Mouse (Mus musculus) liver, embryonic 11.5 days (tissue): ENCODE results near the gene Lsp1. TPM values are rescaled to one million over a fixed set of nuclear protein-coding genes. Genes with fewer than 3 reads are reported as not detected.

Source experiments
- ATAC-seq: fragments of 200-750 bp; cut with Nextera tagmentation; replicated peaks from 2 replicates; pipeline ENCODE4 v1.8.0; 2017; ENCODE audit warnings: moderate number of reproducible peaks, mild to moderate bottlenecking, moderate TSS enrichment, moderate library complexity; ENCODE audit not compliant: low FRiP score
- DNase-seq: peaks from one replicate; pipeline ENCODE4 v3.0.0-alpha.2; 2017; ENCODE audit warnings: low spot score
- H3K27ac ChIP-seq: fragments of 300-500 bp; sonication (generic); 2 replicates; pipeline ENCODE4 v1.5.1; 2014; ENCODE audit warnings: mild to moderate bottlenecking, low read depth, low read length, control low read depth
- H3K27me3 ChIP-seq: fragments of 300-500 bp; sonication (generic); replicated peaks from 2 replicates; pipeline ENCODE4 v1.6.1; 2014; ENCODE audit warnings: low read length, mixed read lengths; ENCODE audit not compliant: control insufficient read depth, insufficient read depth
- H3K36me3 ChIP-seq: fragments of 300-500 bp; sonication (generic); 2 replicates; pipeline ENCODE4 v1.6.1; 2014; ENCODE audit warnings: mild to moderate bottlenecking, low read length, moderate library complexity, mixed read lengths; ENCODE audit not compliant: control insufficient read depth, insufficient read depth
- H3K4me1 ChIP-seq: fragments of 300-500 bp; sonication (generic); replicated peaks from 2 replicates; pipeline ENCODE4 v1.6.1; 2014; ENCODE audit warnings: low read length, mixed read lengths; ENCODE audit not compliant: control insufficient read depth, insufficient read depth
- H3K4me2 ChIP-seq: fragments of 300-500 bp; sonication (generic); 2 replicates; pipeline ENCODE4 v1.6.1; 2014; ENCODE audit warnings: mild to moderate bottlenecking, control low read depth, moderate library complexity
- H3K4me3 ChIP-seq: fragments of 300-500 bp; sonication (generic); 2 replicates; pipeline ENCODE4 v1.5.1; 2014; ENCODE audit warnings: low read depth, low read length, control low read depth
- H3K9ac ChIP-seq: fragments of 300-500 bp; sonication (generic); 2 replicates; pipeline ENCODE4 v1.6.1; 2014; ENCODE audit warnings: low read depth, low read length, control low read depth
- H3K9me3 ChIP-seq: fragments of 300-500 bp; sonication (generic); 2 replicates; pipeline ENCODE4 v1.6.1; 2016; ENCODE audit warnings: low read length, inconsistent platforms, mixed read lengths; ENCODE audit not compliant: control insufficient read depth
- WGBS: fragments of 180-500 bp; shearing (Covaris S2); extraction: QIAGEN DNeasy Blood & Tissue Kit; methylation state at CpG from one replicate; pipeline ENCODE4 v1.1.7; 2014; 5-methylcytosine and 5-hydroxymethylcytosine counted together
- polyA plus RNA-seq: library from polyadenylated mRNA; unstranded; fragments of >200 nt; fragmentation: Nextera tagmentation; extraction: Ambion mirVana; gene quantifications from 2 replicates; pipeline ENCODE4 v1.2.1, GENCODE M21; 2014

The Lsp1 gene
- polyA plus RNA-seq, 1 experiment from 2014 or later, result 19.2 TPM

DNA sequence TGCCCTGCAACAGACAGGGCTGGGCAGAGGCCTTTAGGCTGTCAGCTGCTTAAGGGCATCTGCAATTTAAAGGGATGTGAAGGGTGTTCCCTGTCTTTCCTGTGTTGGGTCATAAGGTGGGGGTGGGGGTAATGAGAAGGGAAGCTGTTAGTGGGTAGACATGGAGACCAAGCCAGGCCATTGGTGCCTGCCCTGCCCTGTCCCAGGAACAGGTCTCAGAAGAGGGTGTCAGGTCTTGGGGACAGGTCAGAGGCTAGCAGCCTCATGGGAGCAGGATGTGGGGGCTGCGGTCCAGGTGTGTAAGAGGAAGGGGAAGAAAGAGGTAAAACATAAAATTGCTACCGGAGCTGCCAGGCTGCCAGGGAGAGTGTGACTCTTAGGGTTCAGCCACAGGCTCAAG, 837 bp downstream of the Lsp1 start:
- Histone ChIP-seq H3K36me3 (no peaks in the 10 kb centered on the region), H3K4me3 (no peak overlapping the region), H3K27ac (no peak overlapping the region), H3K9ac (no peak overlapping the region), H3K4me2 (no peak overlapping the region), H3K27me3 (no peaks in the 10 kb centered on the region), H3K4me1 (peaks cover 14% of the 10 kb centered on the region), H3K9me3 (no peaks in the 10 kb centered on the region)
- ATAC-seq, result no peak
- DNase-seq, result peak; percentile 23
- WGBS, result 83% methylated on average over 2 of the region's 2 CpGs

DNA sequence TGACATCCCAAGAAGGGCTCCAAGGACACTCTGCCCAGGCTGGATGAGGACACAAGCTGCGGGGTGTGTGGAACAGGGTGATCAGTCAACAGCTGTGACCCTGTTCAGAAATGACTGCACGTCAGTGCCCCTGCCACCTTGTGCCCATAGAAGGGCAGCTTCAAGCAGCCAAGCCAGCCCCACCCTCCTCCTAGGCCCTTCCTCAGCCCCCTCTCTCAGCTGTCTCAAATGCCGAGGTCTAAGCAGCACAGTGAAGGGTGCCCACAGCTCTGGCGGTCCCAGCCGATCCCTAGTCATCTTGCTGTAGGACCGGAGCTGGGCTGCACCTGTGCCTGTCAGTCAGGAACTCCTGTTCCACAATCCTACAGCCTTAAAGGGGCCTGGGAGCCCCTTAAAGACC, 1.6 kb downstream of the Lsp1 start:
- Histone ChIP-seq H3K9me3 (no peaks in the 10 kb centered on the region), H3K4me1 (peaks cover 7% of the 10 kb centered on the region), H3K27ac (no peak overlapping the region), H3K4me2 (no peak overlapping the region), H3K27me3 (no peaks in the 10 kb centered on the region), H3K9ac (no peak overlapping the region), H3K36me3 (no peaks in the 10 kb centered on the region), H3K4me3 (no peak overlapping the region)
- 84% methylated on average over 6 of the region's 6 CpGs for WGBS
- DNase-seq (peak; percentile 28), ATAC-seq (no peak)

DNA sequence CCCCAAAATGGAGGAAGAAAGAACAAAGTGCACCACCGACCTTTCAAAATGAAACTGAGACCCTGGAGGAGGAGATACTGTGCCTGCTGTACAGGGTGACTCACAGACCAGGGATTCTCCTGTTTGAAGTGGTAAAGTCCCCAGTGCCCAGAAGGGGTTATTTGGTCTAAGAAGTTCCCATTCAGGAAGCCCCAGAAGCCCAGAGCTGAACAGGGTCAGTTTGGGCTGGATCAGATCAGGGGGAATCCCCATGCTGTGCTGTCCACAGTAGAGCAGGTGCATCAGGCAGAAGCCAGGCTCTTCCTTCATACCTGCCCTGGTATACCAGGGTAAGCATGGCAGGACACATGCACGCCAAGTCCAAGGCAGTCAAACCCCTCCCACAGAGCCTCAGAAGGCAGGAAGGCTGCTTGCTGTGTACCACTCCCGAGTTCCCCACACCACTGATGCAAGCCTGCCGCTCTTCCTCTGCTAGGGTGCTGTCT, 2.0 kb downstream of the Lsp1 start:
- no peaks in the 10 kb centered on the region for H3K36me3 ChIP-seq
- peaks cover 5% of the 10 kb centered on the region for H3K4me1 ChIP-seq
- H3K27ac ChIP-seq, result no peak overlapping the region
- H3K9ac ChIP-seq, result no peak overlapping the region
- no peak for ATAC-seq
- 52% methylated on average over 4 of the region's 4 CpGs for WGBS
- no peaks in the 10 kb centered on the region for H3K27me3 ChIP-seq
- H3K4me3 ChIP-seq, result no peak overlapping the region
- no peaks in the 10 kb centered on the region for H3K9me3 ChIP-seq
- H3K4me2 ChIP-seq, result no peak overlapping the region
- peak; percentile 29 for DNase-seq

DNA sequence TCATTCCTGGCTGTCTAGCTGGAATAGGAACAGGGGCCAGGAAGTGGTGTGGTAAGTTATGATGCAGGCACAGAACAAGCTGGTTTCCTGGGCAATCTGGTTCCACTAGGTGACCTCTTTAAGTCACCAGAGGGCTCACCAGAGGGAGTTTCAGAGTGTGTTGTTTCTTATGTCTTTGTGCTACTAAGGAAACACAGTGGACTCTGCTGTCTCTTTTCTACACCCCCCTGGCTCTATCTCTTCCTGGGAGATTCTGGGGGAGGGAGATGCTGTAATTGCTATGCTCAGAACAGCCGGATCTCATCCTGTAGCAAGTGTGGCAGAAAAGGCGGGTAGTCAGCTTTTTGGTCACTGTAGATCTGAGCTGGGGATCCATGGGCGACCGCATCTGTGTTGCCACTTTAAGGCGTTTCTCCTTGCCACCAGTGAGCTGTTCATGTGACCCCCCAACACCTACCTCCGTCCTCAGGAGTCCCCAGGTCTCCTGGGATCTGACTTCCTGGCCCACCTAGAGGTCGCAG, 9.6 kb downstream of the Lsp1 start:
- Histone ChIP-seq H3K27me3 (no peaks in the 10 kb centered on the region), H3K27ac (peak overlapping the region; percentile 79; the same call in 1 of the 2 replicates), H3K4me1 (peaks cover 13% of the 10 kb centered on the region), H3K9ac (no peak overlapping the region), H3K9me3 (no peaks in the 10 kb centered on the region), H3K4me3 (no peak overlapping the region), H3K36me3 (no peaks in the 10 kb centered on the region), H3K4me2 (no peak overlapping the region)
- WGBS, result 78% methylated on average over 7 of the region's 7 CpGs
- DNase-seq (peak; percentile 31), ATAC-seq (no peak)

DNA sequence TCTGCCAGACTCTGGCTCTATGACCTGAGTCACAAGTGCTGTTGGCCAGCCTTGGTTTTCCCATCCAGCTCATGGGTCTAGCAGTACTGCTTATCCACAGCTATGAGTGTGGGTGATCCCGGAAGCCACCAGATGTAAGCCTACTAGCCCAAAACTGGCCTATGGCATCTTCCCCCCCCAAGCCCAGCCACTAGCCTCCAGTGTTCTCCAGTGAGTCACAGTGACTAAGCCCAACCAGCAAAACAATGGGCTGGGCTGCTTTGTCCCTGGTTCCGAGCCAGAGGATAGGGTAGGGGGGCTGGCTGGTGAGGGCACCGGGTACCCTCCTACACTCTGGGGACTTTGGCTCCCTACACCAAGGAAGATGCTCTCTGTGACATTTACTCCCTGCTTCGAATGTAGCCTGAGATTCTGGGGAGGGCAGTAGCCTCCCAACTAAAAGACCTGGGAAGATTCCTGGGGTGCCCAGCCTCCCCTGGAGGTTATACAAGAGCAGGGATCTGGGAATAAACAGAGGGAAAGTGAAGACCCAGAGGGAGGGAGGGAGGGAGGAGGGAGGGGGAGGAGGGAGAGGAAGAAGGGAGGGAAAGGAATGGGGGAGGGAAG, 10.3 kb downstream of the Lsp1 start:
- no peak for ATAC-seq
- peak overlapping the region; percentile 79; the same call in 1 of the 2 replicates for H3K27ac ChIP-seq
- H3K36me3 ChIP-seq, result no peaks in the 10 kb centered on the region
- no peaks in the 10 kb centered on the region for H3K9me3 ChIP-seq
- no peak overlapping the region for H3K9ac ChIP-seq
- H3K4me2 ChIP-seq, result no peak overlapping the region
- DNase-seq, result no peak
- H3K27me3 ChIP-seq, result no peaks in the 10 kb centered on the region
- 31% methylated on average over 4 of the region's 4 CpGs for WGBS
- no peak overlapping the region for H3K4me3 ChIP-seq
- peaks cover 13% of the 10 kb centered on the region for H3K4me1 ChIP-seq

DNA sequence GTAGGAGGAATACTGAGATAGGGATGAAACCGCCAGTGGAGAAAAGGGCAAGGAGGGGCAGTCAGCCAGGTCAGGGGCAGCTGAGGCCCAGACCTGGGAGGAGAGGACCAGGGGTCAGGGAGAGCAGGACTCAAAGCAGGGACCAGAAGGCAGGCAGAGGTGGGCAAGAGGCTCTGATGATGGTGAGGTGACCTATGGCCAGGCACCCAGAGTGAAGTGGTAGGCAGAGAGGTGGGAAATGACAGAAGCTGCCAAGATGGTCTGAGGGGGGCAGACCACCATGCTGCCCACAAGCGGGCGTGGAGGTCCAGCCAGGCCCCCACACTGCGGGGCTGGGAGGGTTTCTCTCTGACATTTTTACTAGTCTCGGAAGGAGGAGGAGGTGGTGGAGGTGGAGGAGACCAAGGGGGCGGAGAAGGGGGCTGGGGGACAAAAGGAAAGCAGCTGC, 10.8 kb downstream of the Lsp1 start:
- no peaks in the 10 kb centered on the region for H3K9me3 ChIP-seq
- 48% methylated on average over 6 of the region's 6 CpGs for WGBS
- H3K4me2 ChIP-seq, result no peak overlapping the region
- no peak overlapping the region for H3K9ac ChIP-seq
- peaks cover 13% of the 10 kb centered on the region for H3K4me1 ChIP-seq
- no peak overlapping the region for H3K4me3 ChIP-seq
- DNase-seq, result no peak
- ATAC-seq, result no peak
- H3K27ac ChIP-seq, result peak overlapping the region; percentile 79
- H3K27me3 ChIP-seq, result no peaks in the 10 kb centered on the region
- no peaks in the 10 kb centered on the region for H3K36me3 ChIP-seq

DNA sequence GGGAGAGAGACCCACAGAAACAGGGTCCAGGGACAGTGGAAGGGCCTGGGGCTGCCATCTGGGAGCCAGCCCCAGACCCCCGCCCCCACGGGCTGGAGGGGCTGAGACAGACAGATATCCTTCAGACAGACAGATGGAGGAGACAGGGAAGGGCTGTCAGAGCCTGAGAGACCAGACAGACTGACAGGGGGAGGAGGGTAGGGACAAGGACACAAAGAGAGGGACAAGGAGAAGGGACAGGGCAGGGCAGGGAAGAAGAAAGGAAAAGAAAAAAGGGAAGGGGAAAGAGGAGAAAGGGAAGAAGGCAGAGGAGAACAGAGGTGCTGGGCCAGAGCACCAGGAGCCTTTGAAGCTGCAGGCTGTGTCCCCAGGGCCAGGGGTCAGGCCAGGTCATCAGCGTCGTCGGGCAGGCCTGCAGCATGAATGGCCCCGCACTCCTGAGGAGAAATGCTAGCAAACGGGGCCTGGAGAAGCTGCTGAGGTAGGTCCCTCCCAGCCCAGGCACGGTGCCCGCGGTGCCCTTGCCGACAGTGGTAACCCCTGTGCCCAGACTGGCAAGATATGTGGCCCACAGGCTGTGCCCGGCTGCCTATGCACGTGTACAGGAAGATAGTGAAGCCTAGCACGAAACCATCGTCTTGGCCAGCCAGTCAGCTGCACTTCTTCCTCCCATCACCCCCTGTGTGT, 11.4 kb downstream of the Lsp1 start:
- DNase-seq, result peak; percentile 29
- H3K9me3 ChIP-seq, result no peaks in the 10 kb centered on the region
- ATAC-seq, result no peak
- H3K4me3 ChIP-seq, result no peak overlapping the region
- WGBS, result 48% methylated on average over 15 of the region's 15 CpGs
- H3K27me3 ChIP-seq, result no peaks in the 10 kb centered on the region
- H3K36me3 ChIP-seq, result no peaks in the 10 kb centered on the region
- H3K4me2 ChIP-seq, result peak overlapping the region; percentile 4; the same call in 1 of the 2 replicates
- H3K27ac ChIP-seq, result peak overlapping the region; percentile 79
- peaks cover 13% of the 10 kb centered on the region for H3K4me1 ChIP-seq
- 0 out of 2 replicates have a peak overlapping the region, but pooled peaks have one; percentile 13 for H3K9ac ChIP-seq

DNA sequence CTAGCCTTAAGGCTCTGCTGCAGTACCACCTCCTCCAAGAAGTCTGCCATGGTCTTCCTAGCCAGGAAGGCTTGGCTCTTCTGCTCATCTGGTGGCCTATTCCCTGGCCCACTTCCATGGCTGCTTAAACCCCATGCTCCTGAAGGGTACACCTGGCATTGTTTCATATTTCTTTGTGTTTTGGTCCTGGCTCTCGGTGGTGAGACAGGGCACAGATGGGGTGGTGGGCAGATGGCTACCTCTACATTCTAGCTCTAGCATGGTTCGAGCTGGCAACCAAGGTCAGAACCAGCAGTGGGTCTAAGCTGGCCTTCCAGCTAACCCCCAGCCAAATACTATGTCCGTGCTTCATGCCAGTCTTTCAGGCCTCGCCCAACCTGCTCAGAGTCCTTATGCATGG, 12.3 kb downstream of the Lsp1 start:
- peaks cover 13% of the 10 kb centered on the region for H3K4me1 ChIP-seq

More for the DNA sequence above, 12.3 kb downstream of the Lsp1 start:
- 80% methylated on average over 4 of the region's 4 CpGs for WGBS
- ATAC-seq (no peak), DNase-seq (no peak)
- no peak overlapping the region for H3K4me2 ChIP-seq
- H3K36me3 ChIP-seq, result no peaks in the 10 kb centered on the region
- H3K4me3 ChIP-seq, result no peak overlapping the region
- H3K9me3 ChIP-seq, result no peaks in the 10 kb centered on the region
- no peak overlapping the region for H3K27ac ChIP-seq
- no peak overlapping the region for H3K9ac ChIP-seq
- no peaks in the 10 kb centered on the region for H3K27me3 ChIP-seq
